Mouse (Mus musculus) small intestine, adult 2 months (tissue): ENCODE results near the gene Csf2rb. TPM values are rescaled to one million over a fixed set of nuclear protein-coding genes. Genes with fewer than 3 reads are reported as not detected.
A peak's percentile ranks its signal among the peaks of the same experiment; 100 is the strongest.
"Not testable (repeated sequence)": the region's sequence is repeated elsewhere in the genome, so short reads cannot be mapped to it uniquely, and the experiment has no call there.

Experiments
- H3K27ac ChIP-seq: fragments of 200-500 bp; 2 replicates; pipeline ENCODE4 v1.5.1; 2012; ENCODE audit warnings: low read depth, low read length, control low read depth, inconsistent platforms; ENCODE audit not compliant: insufficient read depth
- H3K27me3 ChIP-seq: fragments of 200-500 bp; 2 replicates; pipeline ENCODE4 v1.6.1; 2012; ENCODE audit warnings: mild to moderate bottlenecking, moderate library complexity, low read length, inconsistent platforms; ENCODE audit not compliant: control insufficient read depth, insufficient read depth
- H3K36me3 ChIP-seq: fragments of 200-500 bp; 2 replicates; pipeline ENCODE4 v1.6.1; 2012; ENCODE audit warnings: mild to moderate bottlenecking, low read length, control low read depth, inconsistent platforms; ENCODE audit not compliant: control insufficient read depth, insufficient read depth
- H3K4me1 ChIP-seq: fragments of 200-500 bp; 2 replicates; pipeline ENCODE4 v1.6.1; 2012; ENCODE audit warnings: low read length, inconsistent platforms, mixed read lengths; ENCODE audit not compliant: control insufficient read depth, insufficient read depth, insufficient read length
- H3K4me3 ChIP-seq: fragments of 200-500 bp; 2 replicates; pipeline ENCODE4 v1.5.1; 2012; ENCODE audit warnings: low read depth, mild to moderate bottlenecking, control low read depth, inconsistent platforms, low read length, moderate library complexity
- CTCF ChIP-seq: fragments of 200-500 bp; IDR thresholded peaks from 2 replicates; pipeline ENCODE4 v1.5.1; 2012; ENCODE audit warnings: low read depth, mild to moderate bottlenecking, control low read depth, inconsistent platforms, low read length, moderate library complexity, mixed read lengths; ENCODE audit not compliant: insufficient replicate concordance, insufficient read length; ENCODE audit errors: extremely low read depth
- POLR2A ChIP-seq: fragments of 200-500 bp; IDR thresholded peaks from 2 replicates; pipeline ENCODE4 v1.6.1; 2012; ENCODE audit warnings: low read depth, mild to moderate bottlenecking, control low read depth, inconsistent platforms, low read length, moderate library complexity
- WGBS: fragments of 180-500 bp; shearing (Covaris S2); methylation state at CpG from one replicate; pipeline ENCODE4 v1.1.7; 2018; 5-methylcytosine and 5-hydroxymethylcytosine counted together
- polyA plus RNA-seq: library from polyadenylated mRNA; depleted of rRNA; stranded (reverse); fragments of >200 nt; gene quantifications from 2 replicates; pipeline ENCODE4 v1.2.3, GENCODE M21; 2012

Gene Csf2rb
- polyA plus RNA-seq, 1 experiment: 8.9 TPM

DNA sequence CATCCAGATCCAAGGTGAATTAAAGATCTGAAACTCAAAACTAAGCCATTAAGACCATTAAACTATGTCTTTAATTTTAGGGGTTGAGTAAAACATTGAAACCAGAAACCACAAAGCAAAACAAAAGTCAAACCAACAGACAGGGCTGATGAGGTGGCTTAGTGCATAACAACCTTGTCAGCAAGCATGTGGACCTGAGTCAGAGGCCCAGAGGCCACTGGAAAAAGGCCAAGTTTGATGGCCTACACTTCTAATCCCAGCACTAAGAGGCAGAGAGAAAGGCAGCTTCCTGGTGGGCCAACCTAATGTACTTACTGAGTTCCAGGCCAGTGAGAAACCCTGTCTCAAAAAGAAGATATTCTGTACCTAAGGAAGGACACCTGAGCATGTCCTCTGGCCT lies 24.8 kb upstream of the Csf2rb start:
- Histone ChIP-seq H3K27me3 (no peaks in the 10 kb centered on the region), H3K4me3 (no peak overlapping the region), H3K4me1 (no peaks in the 10 kb centered on the region), H3K36me3 (no peaks in the 10 kb centered on the region), H3K27ac (no peak overlapping the region)
- TF ChIP-seq POLR2A: no peak

DNA sequence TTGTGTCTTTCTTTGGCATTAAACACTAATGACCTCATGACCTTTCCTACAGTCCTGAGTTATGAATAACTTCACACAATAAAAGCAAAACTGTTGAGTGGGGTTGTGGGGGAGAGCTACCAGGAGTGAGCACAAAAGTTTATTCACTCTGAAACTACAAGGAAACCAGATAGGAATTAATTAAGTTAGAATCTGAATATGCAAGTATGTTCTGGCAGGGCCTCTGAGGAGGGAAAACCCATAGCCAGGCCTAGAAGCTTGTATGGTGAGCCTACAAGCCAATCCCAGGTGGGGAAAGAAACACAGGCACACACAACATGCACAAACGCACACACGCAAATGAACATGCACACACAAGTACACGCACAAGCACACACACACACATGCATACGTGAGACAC lies 22.8 kb upstream of the Csf2rb start:
- no peak for TF ChIP-seq POLR2A
- no peak for TF ChIP-seq CTCF
- H3K4me3 ChIP-seq: no peak overlapping the region
- H3K36me3 ChIP-seq: no peaks in the 10 kb centered on the region
- H3K27me3 ChIP-seq: no peaks in the 10 kb centered on the region
- 91% methylated on average over 4 of the region's 4 CpGs for WGBS
- H3K4me1 ChIP-seq: no peaks in the 10 kb centered on the region
- no peak overlapping the region for H3K27ac ChIP-seq

DNA sequence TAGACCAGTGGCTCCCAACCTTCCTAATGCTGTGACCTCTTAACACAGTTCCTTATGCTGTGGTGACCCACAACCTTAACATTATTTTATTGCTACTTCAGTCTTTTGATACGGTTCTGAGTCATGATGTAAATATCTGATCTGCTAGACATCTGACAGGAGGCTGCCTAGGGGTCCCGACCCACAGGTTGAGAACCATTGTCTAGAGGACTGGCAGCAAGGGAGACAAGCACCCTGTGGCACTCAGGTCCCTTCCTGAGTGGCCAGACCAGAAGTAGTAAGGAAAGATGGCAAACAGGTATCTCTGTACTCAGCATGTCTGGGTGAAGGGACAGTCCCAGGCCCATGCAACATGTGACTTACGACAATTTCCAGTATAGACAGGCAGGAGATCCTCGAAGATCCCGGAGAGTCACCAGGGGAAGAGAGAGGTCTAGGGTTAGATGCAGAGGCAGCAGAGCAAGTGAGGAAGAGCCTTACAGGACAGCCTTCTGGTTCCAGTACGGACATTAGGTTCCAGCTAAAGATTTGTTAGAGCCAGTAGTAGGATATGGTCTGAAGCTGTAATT lies 21.8 kb upstream of the Csf2rb start:
- no peaks in the 10 kb centered on the region for H3K36me3 ChIP-seq
- 82% methylated on average over 6 of the region's 6 CpGs for WGBS
- TF ChIP-seq POLR2A: no peak
- no peak overlapping the region for H3K4me3 ChIP-seq
- H3K27ac ChIP-seq: no peak overlapping the region
- H3K27me3 ChIP-seq: no peaks in the 10 kb centered on the region
- H3K4me1 ChIP-seq: no peaks in the 10 kb centered on the region

DNA sequence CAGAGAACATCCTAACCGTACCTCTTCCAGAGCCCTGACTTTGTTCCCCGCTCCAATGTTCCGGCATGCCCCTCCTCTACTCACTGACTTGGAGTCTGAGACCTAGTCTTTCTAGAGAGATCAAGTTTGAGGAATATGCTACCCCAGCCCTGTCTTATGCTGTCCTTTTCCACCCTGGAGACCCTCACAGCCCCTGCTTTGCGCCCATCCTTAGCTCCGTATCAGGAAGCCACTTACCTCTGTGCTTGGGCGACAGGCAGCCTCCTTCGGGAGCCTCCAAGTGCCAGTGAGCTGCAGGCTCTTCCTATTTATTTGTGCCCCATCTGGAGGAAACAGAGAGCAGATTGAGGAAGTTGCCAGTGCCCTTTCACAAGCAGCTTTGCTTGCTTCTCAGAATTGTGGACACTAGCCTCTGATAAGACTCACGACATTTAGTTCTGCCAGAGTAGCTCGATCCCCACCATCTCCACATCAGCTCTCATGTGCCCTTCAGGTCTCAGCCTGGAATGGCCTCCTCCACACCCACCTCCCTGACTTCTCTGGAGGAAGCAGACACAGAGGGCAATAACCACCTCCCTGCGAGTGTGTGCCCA lies 20.1 kb upstream of the Csf2rb start, which contains the start of gene Csf2rb2:
Gene Csf2rb2, minus strand, starts transcription at position 381 of the 593 bp plus-strand sequence.
- Histone ChIP-seq H3K27ac (peak within 1 kb of the TSS; percentile 22; the same call in 1 of the 2 replicates), H3K4me3 (peak within 1 kb of the TSS; percentile 24; the same call in 1 of the 2 replicates), H3K36me3 (no peaks in the 10 kb centered on the region), H3K27me3 (no peaks in the 10 kb centered on the region), H3K4me1 (no peaks in the 10 kb centered on the region)
- WGBS: 63% methylated on average over 10 of the region's 10 CpGs
- TF ChIP-seq POLR2A: no peak
- TF ChIP-seq CTCF: no peak

DNA sequence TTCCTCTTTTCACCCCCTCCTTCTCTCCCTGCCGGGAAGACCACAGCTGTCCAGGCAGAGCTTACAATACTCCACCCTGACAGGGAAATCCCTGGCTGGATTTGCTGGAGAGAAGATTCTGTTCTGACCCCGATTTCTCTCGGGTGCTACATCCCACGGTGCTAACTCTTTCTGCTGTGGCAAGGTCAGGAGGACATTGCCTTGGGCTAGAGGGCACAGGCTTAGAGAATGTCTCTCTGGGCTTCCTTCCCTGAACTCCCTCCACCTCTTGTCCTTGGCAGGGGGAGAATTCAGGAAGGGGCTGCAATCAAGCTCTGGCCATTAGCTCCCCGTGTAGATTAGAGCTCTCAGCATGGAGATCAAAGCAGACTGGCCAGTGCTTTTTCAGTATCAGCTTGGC lies 15.7 kb upstream of the Csf2rb start:
- Histone ChIP-seq H3K27me3 (no peaks in the 10 kb centered on the region), H3K27ac (no peak overlapping the region), H3K4me3 (no peak overlapping the region), H3K36me3 (no peaks in the 10 kb centered on the region), H3K4me1 (no peaks in the 10 kb centered on the region)
- WGBS: 35% methylated on average over 5 of the region's 5 CpGs
- TF ChIP-seq CTCF (no peak), POLR2A (no peak)

DNA sequence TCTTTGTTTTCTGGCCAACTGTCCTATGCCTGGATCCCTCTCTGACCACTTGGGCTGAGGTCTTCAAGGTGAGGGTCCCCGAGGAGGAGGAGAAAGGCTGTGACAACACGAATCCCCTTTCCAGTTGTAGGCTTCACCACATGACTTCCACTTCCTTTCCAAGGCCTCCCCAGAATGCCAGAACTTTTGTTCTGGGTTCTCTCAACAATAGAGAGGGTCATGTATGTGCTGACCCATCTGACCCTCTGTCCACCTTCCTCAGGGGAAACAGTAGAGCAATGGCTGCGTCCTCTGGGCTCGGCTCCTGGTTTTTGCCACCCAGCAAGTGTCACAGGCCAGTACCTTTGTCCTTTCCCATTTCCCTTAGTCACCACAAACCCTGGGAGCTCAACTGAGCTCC lies 14.6 kb upstream of the Csf2rb start:
- TF ChIP-seq CTCF (no peak), POLR2A (no peak)
- Histone ChIP-seq H3K27me3 (no peaks in the 10 kb centered on the region), H3K27ac (no peak overlapping the region), H3K36me3 (no peaks in the 10 kb centered on the region), H3K4me3 (no peak overlapping the region), H3K4me1 (no peaks in the 10 kb centered on the region)
- WGBS: 72% methylated on average over 4 of the region's 4 CpGs

DNA sequence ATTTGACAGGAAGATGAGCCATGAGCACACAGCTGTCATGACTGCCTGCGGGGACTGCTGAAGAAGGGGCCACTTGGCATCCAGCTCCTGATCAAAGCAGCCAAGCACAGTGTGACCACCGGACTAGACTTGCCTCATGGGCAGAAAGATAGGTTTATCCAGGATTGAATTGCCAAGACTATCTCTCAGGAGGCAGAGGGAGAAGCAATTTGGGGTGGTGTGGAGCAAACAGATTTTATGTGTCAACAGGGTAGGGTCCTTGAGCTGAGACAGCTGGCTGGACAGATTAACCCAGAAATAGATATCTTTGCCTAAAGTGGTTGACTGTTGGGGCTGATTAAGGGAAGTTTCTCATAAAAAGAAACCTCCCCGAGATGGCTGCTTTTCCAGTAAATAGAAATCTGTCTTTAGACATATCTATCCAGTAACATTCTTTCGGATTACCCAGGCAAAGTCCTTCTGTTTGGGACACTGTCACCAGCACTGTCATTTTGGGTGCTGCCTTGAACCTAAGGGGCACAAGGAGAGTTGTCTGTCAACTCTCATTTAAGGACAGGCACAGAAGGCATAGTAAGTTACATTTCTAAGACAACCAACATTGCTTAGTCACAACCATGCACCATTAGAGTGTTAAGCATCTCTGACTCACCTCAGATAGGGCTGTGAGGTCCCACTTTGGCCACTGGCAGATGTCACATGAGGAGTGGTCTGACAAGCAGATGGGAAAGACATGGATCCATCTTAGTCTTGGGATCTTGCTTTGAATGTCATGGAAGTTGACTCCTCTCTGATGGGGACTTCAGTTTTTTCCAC lies 12.9 kb upstream of the Csf2rb start:
- 69% methylated on average over 4 of the region's 4 CpGs for WGBS
- H3K27ac ChIP-seq: not testable (repeated sequence)

DNA sequence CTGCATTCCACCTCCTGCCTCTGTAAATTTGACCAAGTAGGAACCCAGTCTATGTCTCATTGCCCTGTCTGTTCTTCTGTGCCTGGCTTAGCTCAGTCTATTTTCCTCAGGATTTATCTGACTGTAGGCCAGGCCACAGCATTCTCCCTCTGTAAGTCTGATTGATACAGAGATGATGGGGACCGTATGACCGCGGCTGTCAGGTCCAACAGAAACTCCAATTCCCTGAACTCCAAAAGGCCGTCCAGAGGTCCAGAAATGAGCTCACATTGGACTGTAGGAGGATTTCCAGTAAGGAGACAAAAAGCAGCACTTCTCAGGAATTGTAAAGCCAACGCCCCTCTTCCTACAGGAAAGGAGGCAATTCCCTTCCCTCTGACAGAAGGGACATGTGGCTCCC lies 11.9 kb upstream of the Csf2rb start:
- H3K4me3 ChIP-seq, H3K4me1 ChIP-seq, H3K36me3 ChIP-seq, H3K27ac ChIP-seq, H3K27me3 ChIP-seq: not testable (repeated sequence)
- 77% methylated on average over 5 of the region's 5 CpGs for WGBS

More for the DNA sequence above, 12.9 kb upstream of the Csf2rb start:
- H3K4me1 ChIP-seq, H3K27me3 ChIP-seq, H3K4me3 ChIP-seq, H3K36me3 ChIP-seq: not testable (repeated sequence)

DNA sequence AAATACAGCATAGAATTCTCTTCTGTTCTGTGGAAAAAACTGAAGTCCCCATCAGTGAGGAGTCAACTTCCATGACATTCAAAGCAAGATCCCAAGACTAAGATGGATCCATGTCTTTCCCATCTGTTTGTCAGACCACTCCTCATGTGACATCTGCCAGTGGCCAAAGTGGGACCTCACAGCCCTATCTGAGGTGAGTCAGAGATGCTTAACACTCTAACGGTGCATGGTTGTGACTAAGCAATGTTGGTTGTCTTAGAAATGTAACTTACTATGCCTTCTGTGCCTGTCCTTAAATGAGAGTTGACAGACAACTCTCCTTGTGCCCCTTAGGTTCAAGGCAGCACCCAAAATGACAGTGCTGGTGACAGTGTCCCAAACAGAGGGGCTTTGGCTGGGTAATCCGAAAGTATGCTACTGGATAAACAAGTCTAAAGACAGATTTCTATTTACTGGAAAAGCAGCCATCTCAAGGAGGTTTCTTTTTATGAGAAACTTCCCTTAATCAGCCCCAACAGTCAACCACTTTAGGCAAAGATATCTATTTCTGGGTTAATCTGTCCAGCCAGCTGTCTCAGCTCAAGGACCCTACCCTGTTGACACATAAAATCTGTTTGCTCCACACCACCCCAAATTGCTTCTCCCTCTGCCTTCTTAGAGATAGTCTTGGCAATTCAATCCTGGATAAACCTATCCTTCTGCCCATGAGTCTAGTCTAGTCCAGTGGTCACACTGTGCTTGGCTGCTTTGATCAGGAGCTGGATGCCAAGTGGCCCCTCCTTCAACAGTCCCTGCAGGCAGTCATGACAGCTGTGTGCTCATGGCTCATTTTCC lies 7.0 kb upstream of the Csf2rb start:
- not testable (repeated sequence) for H3K4me3 ChIP-seq, H3K4me1 ChIP-seq
- WGBS: 59% methylated on average over 2 of the region's 2 CpGs

More for the DNA sequence above, 7.0 kb upstream of the Csf2rb start:
- not testable (repeated sequence) for H3K27me3 ChIP-seq, H3K27ac ChIP-seq, H3K36me3 ChIP-seq
